Mouse (Mus musculus) E14TG2a.4 (cell line): ENCODE results near the gene Gm49711.

Source experiments
- CTCF ChIP-seq: conservative IDR thresholded peaks from 2 replicates; pipeline ENCODE4 v1.5.1; 2014; ENCODE audit warnings: low read length
- NANOG ChIP-seq: IDR thresholded peaks from 2 replicates; pipeline ENCODE4 v1.6.1; 2014; ENCODE audit warnings: borderline replicate concordance, low read length, mixed read lengths
- POU5F1 ChIP-seq: IDR thresholded peaks from 2 replicates; pipeline ENCODE4 v1.6.1; 2014; ENCODE audit warnings: low read length, borderline replicate concordance

GRCm38 (mm10) chr16:92089225-92089624 lies 31.1 kb downstream of the Gm49711 start:
- TF ChIP-seq CTCF = no peak
- no peak for TF ChIP-seq NANOG
- TF ChIP-seq POU5F1 = no peak
